Mouse (Mus musculus) gastrocnemius, postnatal 14 days (tissue): ENCODE measurements around the gene Med19. TPM values are rescaled to one million over a fixed set of nuclear protein-coding genes. Genes with fewer than 3 reads are reported as not detected.
"Not testable (repeated sequence)": the region's sequence is repeated elsewhere in the genome, so short reads cannot be mapped to it uniquely, and the experiment has no call there.

Experiments used
- DNase-seq: peaks from one replicate; pipeline ENCODE4 v3.0.0; 2021; ENCODE audit warnings: mixed read lengths
- intact Hi-C: fragments of 180-260 bp; cut with DNase I; formaldehyde crosslinking; loops from one replicate; pipeline ENCODE4 v1.15.1; 2025; ENCODE audit warnings: low total_unique reads
- total RNA-seq, 2 experiments: library from RNA; stranded (reverse); gene quantifications; 2 replicates each; pipeline ENCODE4 v1.2.3; 2021

Gene Med19
- total RNA-seq, 2 experiments from 2014 or later, result 7.4 to 9.9 TPM

- intact Hi-C loops, result loop anchor here (10.0 kb wide), 1 partner anchor 205 kb away; no protein-coding TSS in a partner anchor
- DNase-seq, result no peak
Observed at GRCm38 (mm10) chr2:84660253-84660652, 17.9 kb upstream of the Med19 start.

- intact Hi-C loops, result loop anchor here (10.0 kb wide), 1 partner anchor 208 kb away; no protein-coding TSS in a partner anchor
Observed at GRCm38 (mm10) chr2:84662866-84663265, 15.3 kb upstream of the Med19 start.

GRCm38 (mm10) chr2:84666081-84666480 lies 12.1 kb upstream of the Med19 start:
- DNase-seq, result no peak
- intact Hi-C loops, result loop anchor here (5.0 to 10.0 kb wide), 2 partner anchors 49 to 211 kb away; no protein-coding TSS in a partner anchor

More at GRCm38 (mm10) chr2:84662866-84663265, 15.3 kb upstream of the Med19 start:
- DNase-seq, result peak; percentile 15

- DNase-seq, result peak; percentile 16
- intact Hi-C loops, result loop anchor here (5.0 to 10.0 kb wide), 2 partner anchors 53 to 215 kb away; no protein-coding TSS in a partner anchor
Observed at GRCm38 (mm10) chr2:84669828-84670568, 8.2 kb upstream of the Med19 start.

GRCm38 (mm10) chr2:84670569-84670933 lies 7.7 kb upstream of the Med19 start, which contains the start of gene Selenoh:
TSS of gene Selenoh (minus strand) at chr2:84670770.
- peak; percentile 82 for DNase-seq
- intact Hi-C loops, result no loop called here

GRCm38 (mm10) chr2:84671535-84671934 lies 6.7 kb upstream of the Med19 start:
- intact Hi-C loops, DNase-seq: not testable (repeated sequence)

- DNase-seq, result no peak
- intact Hi-C loops, result no loop called here
Observed at GRCm38 (mm10) chr2:84677270-84677967, 783 bp upstream of the Med19 start.

GRCm38 (mm10) chr2:84679016-84679415 lies 814 bp downstream of the Med19 start, which contains the start of gene Tmx2:
TSS of gene Tmx2 (minus strand) at chr2:84679140.
- intact Hi-C loops, result no loop called here
- no peak for DNase-seq

- DNase-seq, result no peak
- intact Hi-C loops, result no loop called here
Observed at GRCm38 (mm10) chr2:84682605-84683183, 4.5 kb downstream of the Med19 start.

- DNase-seq, result no peak
- intact Hi-C loops, result no loop called here
Observed at GRCm38 (mm10) chr2:84688080-84688844, 10.1 kb downstream of the Med19 start.

- no peak for DNase-seq
- intact Hi-C loops, result no loop called here
Observed at GRCm38 (mm10) chr2:84690050-84690449, 11.8 kb downstream of the Med19 start.

GRCm38 (mm10) chr2:84695007-84695695 lies 16.9 kb downstream of the Med19 start:
- no peak for DNase-seq
- intact Hi-C loops, result no loop called here

- intact Hi-C loops, result no loop called here
- DNase-seq, result no peak
Observed at GRCm38 (mm10) chr2:84703497-84703896, 25.3 kb downstream of the Med19 start.

- intact Hi-C loops, result no loop called here
- no peak for DNase-seq
Observed at GRCm38 (mm10) chr2:84704329-84704728, 26.1 kb downstream of the Med19 start.

GRCm38 (mm10) chr2:84705295-84705694 lies 27.1 kb downstream of the Med19 start:
- DNase-seq, result no peak
- intact Hi-C loops, result no loop called here

GRCm38 (mm10) chr2:84707523-84707922 lies 29.3 kb downstream of the Med19 start:
- DNase-seq, result no peak
- intact Hi-C loops, result no loop called here

- intact Hi-C loops, result no loop called here
- no peak for DNase-seq
Observed at GRCm38 (mm10) chr2:84711898-84712297, 33.7 kb downstream of the Med19 start.

- intact Hi-C loops, result no loop called here
- DNase-seq, result no peak
Observed at GRCm38 (mm10) chr2:84714422-84714810, 36.2 kb downstream of the Med19 start.
